In the genomic region with DNA sequence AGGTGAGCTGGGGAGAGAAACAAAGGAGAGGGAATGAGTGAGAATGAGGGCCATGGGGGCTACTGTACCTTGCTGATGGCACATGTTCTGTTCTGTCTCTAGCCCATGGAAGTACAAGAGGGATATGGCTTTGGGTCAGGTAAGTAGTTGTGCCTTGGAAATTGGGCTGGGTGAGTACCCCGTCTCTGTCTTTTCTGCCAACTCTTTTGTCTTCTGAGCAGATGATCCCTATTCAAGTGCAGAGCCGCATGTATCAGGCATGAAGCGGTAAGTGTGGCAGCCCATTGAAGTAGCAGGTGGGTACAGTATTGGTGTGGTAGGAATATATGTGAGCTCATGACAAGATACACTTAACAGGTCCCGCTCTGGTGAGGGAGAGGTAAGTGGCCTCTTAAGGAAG, we compare ENCODE assay signal across 27 mouse cellular contexts. TPM values are rescaled to one million over a fixed set of nuclear protein-coding genes. Genes with fewer than 3 reads are reported as not detected.
DNase-seq lines count a peak whose midpoint lies in the region; ATAC-seq and TF ChIP-seq lines count a peak whose summit lies in the region.
"Had no signal": no experiment of that assay in that cellular context is flagged by ENCODE, and none has a peak within 500 bp of the region (broad histone marks: within the 10 kb centered on the region; RNA-seq: fewer than 3 reads in every experiment).

No protein-coding gene starts in this region.

- no peak for TF ChIP-seq CTCF in intestine, postnatal 0 days (IDR thresholded peaks at IDR 0.05; ENCODE audit: low read depth)
- TF ChIP-seq CTCF in stomach, postnatal 0 days (IDR thresholded peaks at IDR 0.05; ENCODE audit: low read depth): no peak

- H3K27ac ChIP-seq in forebrain, embryonic 11.5 days (ENCODE audit: low read depth, low read length): no peak overlapping the region
- no peak overlapping the region for H3K27ac ChIP-seq in forebrain, embryonic 10.5 days
- peak overlapping the region; percentile 28; the same call in 1 of the 2 replicates for H3K27ac ChIP-seq in intestine, postnatal 0 days (ENCODE audit: low read depth, low read length)
- no peak overlapping the region for H3K27ac ChIP-seq in intestine, embryonic 15.5 days
- H3K27ac ChIP-seq in stomach, embryonic 16.5 days (ENCODE audit: low read length): no peak overlapping the region
- no peak overlapping the region for H3K27ac ChIP-seq in stomach, postnatal 0 days (replicated peaks)
- H3K27ac ChIP-seq: embryonic facial prominence, embryonic 12.5 days; forebrain, embryonic 13.5 days; heart, embryonic 10.5 days; limb, embryonic 10.5 days; limb, embryonic 15.5 days; liver, embryonic 13.5 days had no signal

- peaks cover 62% of the 10 kb centered on the region for H3K36me3 ChIP-seq in forebrain, embryonic 11.5 days (ENCODE audit: control insufficient read depth, insufficient read depth, low read length)
- peaks cover 91% of the 10 kb centered on the region for H3K36me3 ChIP-seq in forebrain, embryonic 10.5 days (replicated peaks)
- H3K36me3 ChIP-seq in intestine, postnatal 0 days (ENCODE audit: control insufficient read depth, insufficient read depth): peaks cover 61% of the 10 kb centered on the region
- H3K36me3 ChIP-seq in intestine, embryonic 15.5 days: peaks cover 58% of the 10 kb centered on the region
- peaks cover 47% of the 10 kb centered on the region for H3K36me3 ChIP-seq in stomach, embryonic 16.5 days (ENCODE audit: control insufficient read depth, insufficient read depth, low read length)
- H3K36me3 ChIP-seq in stomach, postnatal 0 days (ENCODE audit: control insufficient read depth, insufficient read depth, low read length): peaks cover 53% of the 10 kb centered on the region

- 91% methylated on average over 4 of the region's 4 CpGs for WGBS in forebrain, embryonic 11.5 days
- WGBS in forebrain, embryonic 10.5 days: 95% methylated on average over 4 of the region's 4 CpGs
- 95% methylated on average over 4 of the region's 4 CpGs for WGBS in intestine, postnatal 0 days
- WGBS in intestine, embryonic 15.5 days: 92% methylated on average over 4 of the region's 4 CpGs
- 96% methylated on average over 4 of the region's 4 CpGs for WGBS in stomach, embryonic 16.5 days
- 89% methylated on average over 4 of the region's 4 CpGs for whole genome bisulfite sequencing in stomach, postnatal 0 days

- no peak for TF ChIP-seq EP300 in stomach, postnatal 0 days (optimal IDR thresholded peaks at IDR 0.05)

- ATAC-seq in forebrain, embryonic 11.5 days (replicated peaks; ENCODE audit: low FRiP score): no peak
- ATAC-seq in intestine, postnatal 0 days: no peak
- ATAC-seq in intestine, embryonic 15.5 days: no peak
- ATAC-seq in stomach, embryonic 16.5 days (ENCODE audit: insufficient read depth, low FRiP score): no peak
- no peak for ATAC-seq in stomach, postnatal 0 days (ENCODE audit: low FRiP score, low TSS enrichment)
- ATAC-seq: forebrain, embryonic 13.5 days had no signal

- DNase-seq in forebrain, embryonic 11.5 days (ENCODE audit: low spot score): no peak
- no peak for DNase-seq in forebrain, embryonic 10.5 days (ENCODE audit: extremely low spot score, low spot score)
- no peak for DNase-seq in stomach, postnatal 0 days (ENCODE audit: low spot score)
- DNase-seq in c-Kit-positive CD71-positive TER-119-positive erythroid progenitor cells, embryonic 14.5 days (ENCODE audit: low spot score): no peak
- DNase-seq: adrenal gland, adult 2 months; adrenal gland, postnatal 36 days; cerebellum, postnatal 36 days; gastrocnemius, postnatal 14 days; kidney, adult 11 months; kidney, postnatal 14 days; layer of hippocampus, adult 9-11 months; liver, embryonic 13.5 days; lung, adult 18-20 months; lung, postnatal 14 days; retina, postnatal 1 day; right cerebral cortex, postnatal 14 days; thymus, adult 2 months; thymus, postnatal 36 days had no signal

- H3K4me3 ChIP-seq in forebrain, embryonic 11.5 days (ENCODE audit: low read depth, low read length): no peak overlapping the region
- H3K4me3 ChIP-seq in forebrain, embryonic 10.5 days: no peak overlapping the region; the same call in 1 of the 2 replicates
- H3K4me3 ChIP-seq in intestine, postnatal 0 days (ENCODE audit: low read depth, low read length): no peak overlapping the region
- H3K4me3 ChIP-seq in intestine, embryonic 15.5 days (replicated peaks): no peak overlapping the region
- no peak overlapping the region for H3K4me3 ChIP-seq in stomach, embryonic 16.5 days (replicated peaks; ENCODE audit: low read length)
- H3K4me3 ChIP-seq in stomach, postnatal 0 days (ENCODE audit: low read depth, low read length): no peak overlapping the region
- H3K4me3 ChIP-seq: embryonic facial prominence, embryonic 12.5 days; erythroblast, embryonic 14.5 days; forebrain, embryonic 13.5 days; heart, embryonic 10.5 days; limb, embryonic 10.5 days; limb, embryonic 15.5 days; liver, embryonic 13.5 days had no signal

- H3K4me2 ChIP-seq in forebrain, embryonic 11.5 days (ENCODE audit: low read depth, low read length, severe bottlenecking): no peak overlapping the region
- H3K4me2 ChIP-seq in intestine, postnatal 0 days (replicated peaks; ENCODE audit: low read depth): no peak overlapping the region
- H3K4me2 ChIP-seq in intestine, embryonic 15.5 days (replicated peaks): no peak overlapping the region
- no peak overlapping the region for H3K4me2 ChIP-seq in stomach, embryonic 16.5 days (ENCODE audit: low read depth, low read length)
- no peak overlapping the region for H3K4me2 ChIP-seq in stomach, postnatal 0 days (replicated peaks; ENCODE audit: low read depth)
- H3K4me2 ChIP-seq: embryonic facial prominence, embryonic 12.5 days; forebrain, embryonic 13.5 days; limb, embryonic 15.5 days; liver, embryonic 13.5 days had no signal

- no peaks in the 10 kb centered on the region for H3K9me3 ChIP-seq in forebrain, embryonic 11.5 days (ENCODE audit: control insufficient read depth, low read length)
- H3K9me3 ChIP-seq in forebrain, embryonic 10.5 days: 0 out of 2 replicates have a peak, but pooled peaks cover 6% of the 10 kb centered on the region
- H3K9me3 ChIP-seq in intestine, postnatal 0 days (ENCODE audit: control insufficient read depth): no peaks in the 10 kb centered on the region
- H3K9me3 ChIP-seq in intestine, embryonic 15.5 days: no peaks in the 10 kb centered on the region
- no peaks in the 10 kb centered on the region for H3K9me3 ChIP-seq in stomach, embryonic 16.5 days (replicated peaks; ENCODE audit: control insufficient read depth, low read length)
- no peaks in the 10 kb centered on the region for H3K9me3 ChIP-seq in stomach, postnatal 0 days (ENCODE audit: control insufficient read depth, low read length)
- H3K9me3 ChIP-seq: embryonic facial prominence, embryonic 12.5 days; forebrain, embryonic 13.5 days; heart, embryonic 10.5 days; limb, embryonic 10.5 days; limb, embryonic 15.5 days; liver, embryonic 13.5 days had no signal

- H3K27me3 ChIP-seq in forebrain, embryonic 11.5 days (ENCODE audit: control insufficient read depth, insufficient read depth, low read length): no peaks in the 10 kb centered on the region
- H3K27me3 ChIP-seq in forebrain, embryonic 10.5 days (ENCODE audit: poor library complexity, severe bottlenecking): no peaks in the 10 kb centered on the region
- no peaks in the 10 kb centered on the region for H3K27me3 ChIP-seq in intestine, postnatal 0 days (replicated peaks; ENCODE audit: control insufficient read depth, insufficient read depth, low read length)
- no peaks in the 10 kb centered on the region for H3K27me3 ChIP-seq in intestine, embryonic 15.5 days (replicated peaks)
- H3K27me3 ChIP-seq in stomach, embryonic 16.5 days (ENCODE audit: control insufficient read depth, insufficient read depth, low read length): no peaks in the 10 kb centered on the region
- no peaks in the 10 kb centered on the region for H3K27me3 ChIP-seq in stomach, postnatal 0 days (ENCODE audit: control insufficient read depth, insufficient read depth, low read length)
- H3K27me3 ChIP-seq: embryonic facial prominence, embryonic 12.5 days; forebrain, embryonic 13.5 days; limb, embryonic 15.5 days; liver, embryonic 13.5 days had no signal

- 0 out of 2 replicates have a peak overlapping the region, but pooled peaks have one; percentile 12 for H3K9ac ChIP-seq in forebrain, embryonic 11.5 days (ENCODE audit: low read length)
- H3K9ac ChIP-seq in intestine, postnatal 0 days (ENCODE audit: low read depth, low read length): no peak overlapping the region
- H3K9ac ChIP-seq in intestine, embryonic 15.5 days: no peak overlapping the region
- H3K9ac ChIP-seq in stomach, embryonic 16.5 days (ENCODE audit: low read length): 0 out of 2 replicates have a peak overlapping the region, but pooled peaks have one; percentile 26
- H3K9ac ChIP-seq in stomach, postnatal 0 days (ENCODE audit: low read length): no peak overlapping the region
- H3K9ac ChIP-seq: embryonic facial prominence, embryonic 12.5 days; forebrain, embryonic 13.5 days; limb, embryonic 15.5 days; liver, embryonic 13.5 days had no signal

- H3K4me1 ChIP-seq in forebrain, embryonic 11.5 days (replicated peaks; ENCODE audit: control insufficient read depth, insufficient read depth, low read length): peaks cover 19% of the 10 kb centered on the region; the same call in 1 of the 2 replicates
- peaks cover 37% of the 10 kb centered on the region for H3K4me1 ChIP-seq in forebrain, embryonic 10.5 days
- H3K4me1 ChIP-seq in intestine, postnatal 0 days (replicated peaks; ENCODE audit: control insufficient read depth, insufficient read depth, low read length): no peaks in the 10 kb centered on the region
- H3K4me1 ChIP-seq in intestine, embryonic 15.5 days (replicated peaks): peaks cover 23% of the 10 kb centered on the region
- peaks cover 26% of the 10 kb centered on the region for H3K4me1 ChIP-seq in stomach, embryonic 16.5 days (ENCODE audit: control insufficient read depth, insufficient read depth, low read length)
- H3K4me1 ChIP-seq in stomach, postnatal 0 days (replicated peaks; ENCODE audit: control insufficient read depth, insufficient read depth): peaks cover 5% of the 10 kb centered on the region

RNA-seq across cellular contexts. Expression of a gene that starts 5.6 kb away (rescaled TPM):
- polyA plus RNA-seq in forebrain, embryonic 11.5 days (2014; fragmentation: Nextera tagmentation; extraction: Ambion mirVana): 114 and 127 TPM in 2 replicates
- polyA plus RNA-seq in forebrain, embryonic 10.5 days (2016; fragmentation: Nextera tagmentation; extraction: Ambion mirVana): 97.3 and 102 TPM in 2 replicates
- polyA plus RNA-seq in intestine, postnatal 0 days (2015; fragmentation: Nextera tagmentation; extraction: Ambion mirVana): 323 and 329 TPM in 2 replicates
- 162 and 177 TPM in 2 replicates for polyA plus RNA-seq in intestine, embryonic 15.5 days (2015; fragmentation: Nextera tagmentation; extraction: Ambion mirVana)
- polyA plus RNA-seq in stomach, embryonic 16.5 days (2015; fragmentation: Nextera tagmentation; extraction: Ambion mirVana): 189 and 190 TPM in 2 replicates
- polyA plus RNA-seq in stomach, postnatal 0 days (2015; fragmentation: Nextera tagmentation; extraction: Ambion mirVana): 271 and 287 TPM in 2 replicates

RNA-seq across cellular contexts. Expression of a gene that starts 9.1 kb away (rescaled TPM):
- polyA plus RNA-seq in forebrain, embryonic 11.5 days (2014; fragmentation: Nextera tagmentation; extraction: Ambion mirVana): 165 and 183 TPM in 2 replicates
- polyA plus RNA-seq in forebrain, embryonic 10.5 days (2016; fragmentation: Nextera tagmentation; extraction: Ambion mirVana): 82.9 and 88.7 TPM in 2 replicates
- polyA plus RNA-seq in intestine, postnatal 0 days (2015; fragmentation: Nextera tagmentation; extraction: Ambion mirVana): 96.8 and 107 TPM in 2 replicates
- 109 and 118 TPM in 2 replicates for polyA plus RNA-seq in intestine, embryonic 15.5 days (2015; fragmentation: Nextera tagmentation; extraction: Ambion mirVana)
- 21.4 and 22.1 TPM in 2 replicates for polyA plus RNA-seq in stomach, embryonic 16.5 days (2015; fragmentation: Nextera tagmentation; extraction: Ambion mirVana)
- polyA plus RNA-seq in stomach, postnatal 0 days (2015; fragmentation: Nextera tagmentation; extraction: Ambion mirVana): 90.9 and 93.4 TPM in 2 replicates

RNA-seq across cellular contexts. Expression of a gene that starts 19.2 kb away (rescaled TPM):
- 31.9 and 37.3 TPM in 2 replicates for polyA plus RNA-seq in forebrain, embryonic 11.5 days (2014; fragmentation: Nextera tagmentation; extraction: Ambion mirVana)
- polyA plus RNA-seq in forebrain, embryonic 10.5 days (2016; fragmentation: Nextera tagmentation; extraction: Ambion mirVana): 29.7 and 30.7 TPM in 2 replicates
- polyA plus RNA-seq in intestine, postnatal 0 days (2015; fragmentation: Nextera tagmentation; extraction: Ambion mirVana): 11.2 and 11.6 TPM in 2 replicates
- polyA plus RNA-seq in intestine, embryonic 15.5 days (2015; fragmentation: Nextera tagmentation; extraction: Ambion mirVana): 20.7 and 21.2 TPM in 2 replicates
- polyA plus RNA-seq in stomach, embryonic 16.5 days (2015; fragmentation: Nextera tagmentation; extraction: Ambion mirVana): 18.4 and 20.2 TPM in 2 replicates
- 8.5 and 9.5 TPM in 2 replicates for polyA plus RNA-seq in stomach, postnatal 0 days (2015; fragmentation: Nextera tagmentation; extraction: Ambion mirVana)

RNA-seq across cellular contexts. Expression of a gene that starts 25.6 kb away (rescaled TPM):
- polyA plus RNA-seq in forebrain, embryonic 11.5 days (2014; fragmentation: Nextera tagmentation; extraction: Ambion mirVana): 3.8 and 4.0 TPM in 2 replicates
- polyA plus RNA-seq in forebrain, embryonic 10.5 days (2016; fragmentation: Nextera tagmentation; extraction: Ambion mirVana): 3.9 and 4.3 TPM in 2 replicates
- 0.83 and 1.1 TPM in 2 replicates for polyA plus RNA-seq in intestine, postnatal 0 days (2015; fragmentation: Nextera tagmentation; extraction: Ambion mirVana)
- 2.1 and 2.5 TPM in 2 replicates for polyA plus RNA-seq in intestine, embryonic 15.5 days (2015; fragmentation: Nextera tagmentation; extraction: Ambion mirVana)
- 2.5 and 2.7 TPM in 2 replicates for polyA plus RNA-seq in stomach, embryonic 16.5 days (2015; fragmentation: Nextera tagmentation; extraction: Ambion mirVana)
- polyA plus RNA-seq in stomach, postnatal 0 days (2015; fragmentation: Nextera tagmentation; extraction: Ambion mirVana): 0.93 and 1.3 TPM in 2 replicates

RNA-seq across cellular contexts. Expression of a gene that starts 30.1 kb away (rescaled TPM):
- 507 and 586 TPM in 2 replicates for polyA plus RNA-seq in forebrain, embryonic 11.5 days (2014; fragmentation: Nextera tagmentation; extraction: Ambion mirVana)
- 415 and 417 TPM in 2 replicates for polyA plus RNA-seq in forebrain, embryonic 10.5 days (2016; fragmentation: Nextera tagmentation; extraction: Ambion mirVana)
- 82.8 and 85.3 TPM in 2 replicates for polyA plus RNA-seq in intestine, postnatal 0 days (2015; fragmentation: Nextera tagmentation; extraction: Ambion mirVana)
- 218 and 244 TPM in 2 replicates for polyA plus RNA-seq in intestine, embryonic 15.5 days (2015; fragmentation: Nextera tagmentation; extraction: Ambion mirVana)
- 122 and 130 TPM in 2 replicates for polyA plus RNA-seq in stomach, embryonic 16.5 days (2015; fragmentation: Nextera tagmentation; extraction: Ambion mirVana)
- 93.7 and 105 TPM in 2 replicates for polyA plus RNA-seq in stomach, postnatal 0 days (2015; fragmentation: Nextera tagmentation; extraction: Ambion mirVana)

Comparison
In these comparisons a context has a peak if more than half of its experiments do, and no peak if none do; other contexts are left out.
1. H3K9ac ChIP-seq: peak in forebrain, embryonic 11.5 days (single experiment) and stomach, embryonic 16.5 days (single experiment); none in intestine, postnatal 0 days (single experiment), intestine, embryonic 15.5 days (single experiment) and stomach, postnatal 0 days (single experiment).